Mouse (Mus musculus) CH12.LX (cell line): ENCODE measurements around the gene Ubl4b. TPM values are rescaled to one million over a fixed set of nuclear protein-coding genes. Genes with fewer than 3 reads are reported as not detected.

Experiments used
- DNase-seq: peaks from one replicate; pipeline ENCODE4 v3.0.0-alpha.2; 2013; ENCODE audit errors: extremely low read depth
- H3K27ac ChIP-seq: 2 replicates; pipeline ENCODE4 v1.5.1; 2012; ENCODE audit warnings: low read depth, mild to moderate bottlenecking, control low read depth, moderate library complexity; ENCODE audit not compliant: insufficient read depth
- H3K27me3 ChIP-seq: replicated peaks from 2 replicates; pipeline ENCODE3; 2012; ENCODE audit warnings: inconsistent platforms
- H3K36me3 ChIP-seq, 2 experiments: replicated peaks in 1 of 2; 2 replicates each; pipeline versions ENCODE3 to v1.6.1; 2012; ENCODE audit warnings: inconsistent platforms in 1 of 2, low read length in 1 of 2, mild to moderate bottlenecking in 1 of 2, mixed read lengths in 1 of 2, moderate library complexity in 1 of 2; ENCODE audit not compliant: control insufficient read depth in 1 of 2, insufficient read depth in 1 of 2
- H3K4me1 ChIP-seq, 2 experiments: 2 replicates each; pipeline ENCODE4 v1.6.1; 2012; ENCODE audit warnings: inconsistent platforms in 1 of 2, moderate library complexity in 1 of 2; ENCODE audit not compliant: insufficient read depth in 2 of 2, control insufficient read depth in 1 of 2
- H3K4me2 ChIP-seq: 2 replicates; pipeline ENCODE4 v1.6.1; 2012; ENCODE audit warnings: low read depth, mild to moderate bottlenecking, control low read depth; ENCODE audit not compliant: poor library complexity, insufficient read depth, severe bottlenecking
- H3K4me3 ChIP-seq, 3 experiments: fragments of 150-350 bp in 1 of 3; sonication (generic) in 1 of 3; replicated peaks in 1 of 3; 2 replicates each; pipeline versions ENCODE3 to v1.5.1; 2011 to 2012; ENCODE audit warnings: low read depth in 2 of 3, low read length in 2 of 3, mild to moderate bottlenecking in 2 of 3, moderate library complexity in 2 of 3, control low read depth in 1 of 3, improper control_type of control experiment in 1 of 3, inconsistent platforms in 1 of 3, mixed read lengths in 1 of 3; ENCODE audit not compliant: poor library complexity in 1 of 3
- H3K79me2 ChIP-seq: replicated peaks from 2 replicates; pipeline ENCODE4 v1.6.1; 2012; ENCODE audit warnings: mild to moderate bottlenecking, moderate library complexity; ENCODE audit not compliant: control insufficient read depth, poor library complexity, insufficient read depth, severe bottlenecking; ENCODE audit errors: extremely low read depth
- H3K9ac ChIP-seq: 2 replicates; pipeline ENCODE4 v1.6.1; 2012; ENCODE audit warnings: low read depth, mild to moderate bottlenecking, control low read depth, moderate library complexity; ENCODE audit not compliant: insufficient read depth
- H3K9me3 ChIP-seq: replicated peaks from 2 replicates; pipeline ENCODE3; 2012; ENCODE audit warnings: low read length, inconsistent platforms, mixed read lengths
- CHD2 ChIP-seq: IDR thresholded peaks from 2 replicates; pipeline ENCODE4 v1.6.1; 2011; ENCODE audit warnings: low read length, improper control_type of control experiment
- CTCF ChIP-seq, 2 experiments: IDR thresholded peaks in 1 of 2; conservative IDR thresholded peaks in 1 of 2; 2 replicates each; pipeline ENCODE4 v1.5.1; 2011 to 2012; ENCODE audit warnings: low read depth in 2 of 2, low read length in 2 of 2, improper control_type of control experiment in 1 of 2, inconsistent platforms in 1 of 2, mild to moderate bottlenecking in 1 of 2, moderate library complexity in 1 of 2
- E2F4 ChIP-seq: IDR thresholded peaks from 2 replicates; pipeline ENCODE4 v1.6.1; 2011; ENCODE audit warnings: low read depth, low read length, improper control_type of control experiment; ENCODE audit not compliant: insufficient replicate concordance
- EP300 ChIP-seq: IDR thresholded peaks from 2 replicates; pipeline ENCODE4 v1.6.1; 2011; ENCODE audit warnings: low read length, improper control_type of control experiment
- ETS1 ChIP-seq: conservative IDR thresholded peaks from 2 replicates; pipeline ENCODE4 v1.6.1; 2012; ENCODE audit warnings: low read depth, mild to moderate bottlenecking, inconsistent platforms, low read length, improper control_type of control experiment, moderate library complexity
- HCFC1 ChIP-seq: IDR thresholded peaks from 2 replicates; pipeline ENCODE4 v1.6.1; 2012; ENCODE audit warnings: low read depth, mild to moderate bottlenecking, inconsistent platforms, low read length, improper control_type of control experiment
- JUND ChIP-seq: conservative IDR thresholded peaks from 2 replicates; pipeline ENCODE4 v1.6.1; 2011; ENCODE audit warnings: low read depth, low read length, improper control_type of control experiment
- MAFK ChIP-seq: IDR thresholded peaks from 2 replicates; pipeline ENCODE4 v1.6.1; 2011; ENCODE audit warnings: low read length, improper control_type of control experiment; ENCODE audit not compliant: insufficient replicate concordance
- MAX ChIP-seq: IDR thresholded peaks from 2 replicates; pipeline ENCODE4 v1.6.1; 2011; ENCODE audit warnings: low read length, improper control_type of control experiment
- MAZ ChIP-seq: IDR thresholded peaks from 2 replicates; pipeline ENCODE4 v1.6.1; 2012; ENCODE audit warnings: low read depth, mild to moderate bottlenecking, inconsistent platforms, low read length, improper control_type of control experiment, moderate library complexity
- NRF1 ChIP-seq: IDR thresholded peaks from 2 replicates; pipeline ENCODE4 v1.6.1; 2014; ENCODE audit warnings: low read depth, mild to moderate bottlenecking, inconsistent platforms, low read length, improper control_type of control experiment, moderate library complexity
- PAX5 ChIP-seq: IDR thresholded peaks from 2 replicates; pipeline ENCODE4 v1.6.1; 2012; ENCODE audit warnings: low read length, inconsistent platforms, mixed read lengths
- POLR2A ChIP-seq: IDR thresholded peaks from 2 replicates; pipeline ENCODE4 v1.6.1; 2011; ENCODE audit warnings: low read depth, mild to moderate bottlenecking, improper control_type of control experiment, low read length
- RCOR1 ChIP-seq: conservative IDR thresholded peaks from 2 replicates; pipeline ENCODE4 v1.6.1; 2012; ENCODE audit warnings: low read depth, mild to moderate bottlenecking, inconsistent platforms, low read length, improper control_type of control experiment
- SMC3 ChIP-seq: IDR thresholded peaks from 2 replicates; pipeline ENCODE4 v1.6.1; 2011; ENCODE audit warnings: low read depth, low read length, improper control_type of control experiment
- TBP ChIP-seq: conservative IDR thresholded peaks from 2 replicates; pipeline ENCODE4 v1.6.1; 2011; ENCODE audit warnings: low read depth, low read length, improper control_type of control experiment
- TCF12 ChIP-seq: IDR thresholded peaks from 2 replicates; pipeline ENCODE4 v1.6.1; 2014; ENCODE audit warnings: low read depth, mild to moderate bottlenecking, inconsistent platforms, low read length, improper control_type of control experiment
- UBTF ChIP-seq: IDR thresholded peaks from 2 replicates; pipeline ENCODE4 v1.6.1; 2012; ENCODE audit warnings: low read depth, mild to moderate bottlenecking, inconsistent platforms, low read length, improper control_type of control experiment, moderate library complexity
- ZKSCAN1 ChIP-seq: IDR thresholded peaks from 2 replicates; pipeline ENCODE4 v1.6.1; 2012; ENCODE audit warnings: low read depth, inconsistent platforms, low read length, improper control_type of control experiment, borderline replicate concordance
- ZMIZ1 ChIP-seq: IDR thresholded peaks from 2 replicates; pipeline ENCODE4 v1.6.1; 2012; ENCODE audit warnings: low read depth, mild to moderate bottlenecking, inconsistent platforms, low read length, improper control_type of control experiment
- dilution Hi-C: fragments of 300-500 bp; cut with MboI; formaldehyde crosslinking; loops from 2 replicates; pipeline ENCODE4 v1.14.3; 2020; ENCODE audit warnings: low sequenced_read_pairs; ENCODE audit not compliant: extremely low pct_unique_long_range_greater_than_20kb, extremely low pct_ligation_motif_present
- in situ Hi-C: fragments of 300-500 bp; cut with MboI; formaldehyde crosslinking; loops from 3 replicates; pipeline ENCODE4 v1.14.3; 2019; ENCODE audit warnings: low sequenced_read_pairs, low pct_ligation_motif_present, low pct_unique_long_range_greater_than_20kb, mixed read lengths
- polyA plus RNA-seq: library from polyadenylated mRNA; unstranded; fragments of >175 nt; gene quantifications from 2 replicates; pipeline ENCODE4 v1.2.1, GENCODE M21; 2012; ENCODE audit warnings: low read depth; ENCODE audit not compliant: insufficient read length
- total RNA-seq, 2 experiments: library from RNA; depleted of rRNA; stranded (reverse); fragments of 300-350 nt in 1 of 2; fragments of >200 nt in 1 of 2; gene quantifications; 2 replicates each; pipeline ENCODE4 v1.2.3; 2012 to 2014

The Ubl4b gene
- total and polyA plus RNA-seq, 3 experiments: not detected

- no peaks in the 10 kb centered on the region for H3K9me3 ChIP-seq
- DNase-seq: no peak
- H3K36me3 ChIP-seq: no peaks in the 10 kb centered on the region
- no peak overlapping the region for H3K27ac ChIP-seq
- H3K4me1 ChIP-seq: no peaks in the 10 kb centered on the region
- H3K27me3 ChIP-seq: peaks cover 45% of the 10 kb centered on the region
- H3K4me3 ChIP-seq: no peak overlapping the region
- TF ChIP-seq ZMIZ1 (no peak), MAX (no peak), POLR2A (no peak), MAFK (no peak), MAZ (no peak), RCOR1 (no peak), CHD2 (no peak), SMC3 (no peak), TCF12 (no peak), CTCF (conservative IDR thresholded peaks at IDR 0.05 in 1 of 2, IDR thresholded peaks at IDR 0.05 in 1 of 2; ENCODE audit: low read depth in 2 of 2, low read length in 2 of 2) (no peak), PAX5 (no peak), UBTF (no peak), HCFC1 (no peak), ETS1 (no peak), ZKSCAN1 (no peak), EP300 (no peak), TBP (no peak), E2F4 (no peak), JUND (no peak)
- H3K9ac ChIP-seq: no peak overlapping the region
- no peak overlapping the region for H3K4me2 ChIP-seq
- in situ Hi-C loops (no loop called here), dilution Hi-C loops (no loop called here)
- no peaks in the 10 kb centered on the region for H3K79me2 ChIP-seq
These were observed 43.5 kb downstream of the Ubl4b start for GRCm38 (mm10) chr3:107511416-107511815.

- TF ChIP-seq ETS1 (no peak), SMC3 (no peak; the same call in 1 of the 2 replicates), ZMIZ1 (no peak), RCOR1 (no peak), MAFK (no peak), NRF1 (no peak), CTCF (conservative IDR thresholded peaks at IDR 0.05 in 1 of 2, IDR thresholded peaks at IDR 0.05 in 1 of 2; ENCODE audit: low read depth in 2 of 2, low read length in 2 of 2) (peak in 1 of 2 experiments; percentile 37; a peak in 2 of 4 replicates), MAX (no peak)
- TF ChIP-seq, all 38 proteins: peak for 1
- Histone ChIP-seq H3K79me2 (no peaks in the 10 kb centered on the region), H3K27ac (no peak overlapping the region), H3K9ac (no peak overlapping the region), H3K4me1 (no peaks in the 10 kb centered on the region), H3K36me3 (no peaks in the 10 kb centered on the region), H3K4me2 (peak overlapping the region; percentile 22; the same call in 1 of the 2 replicates), H3K27me3 (peaks cover 36% of the 10 kb centered on the region), H3K9me3 (no peaks in the 10 kb centered on the region), H3K4me3 (no peak overlapping the region)
- DNase-seq: no peak
- dilution Hi-C loops: no loop called here
- in situ Hi-C loops: no loop called here
These were observed 46.2 kb downstream of the Ubl4b start for GRCm38 (mm10) chr3:107508696-107509095.
